ENCODE assay signal across 16 mouse cellular contexts in genomic region chr10:8747450-8748212, GRCm38 (mm10).
DNase-seq lines count a peak whose midpoint lies in the region; ATAC-seq and TF ChIP-seq lines count a peak whose summit lies in the region.
"Had no signal": no experiment of that assay in that cellular context is flagged by ENCODE, and none has a peak within 500 bp of the region (broad histone marks: within the 10 kb centered on the region; RNA-seq: fewer than 3 reads in every experiment).

No protein-coding gene starts in this region.

- no peak overlapping the region for H3K4me2 ChIP-seq in embryonic facial prominence, embryonic 13.5 days
- H3K4me2 ChIP-seq in kidney, embryonic 15.5 days = no peak overlapping the region
- no peak overlapping the region for H3K4me2 ChIP-seq in limb, embryonic 14.5 days (replicated peaks; ENCODE audit: low read depth, low read length, severe bottlenecking)
- H3K4me2 ChIP-seq: heart, embryonic 15.5 days; hindbrain, embryonic 12.5 days; stomach, embryonic 15.5 days had no signal

- no peak for TF ChIP-seq POLR2A in kidney, adult 2 months (IDR thresholded peaks at IDR 0.05; ENCODE audit: low read depth, low read length)
- no peak for TF ChIP-seq POLR2A in limb, embryonic 14.5 days (IDR thresholded peaks at IDR 0.05; ENCODE audit: borderline replicate concordance, extremely low read depth, insufficient read depth, insufficient read length)

- no peak overlapping the region for H3K4me3 ChIP-seq in embryonic facial prominence, embryonic 13.5 days
- no peak overlapping the region for H3K4me3 ChIP-seq in embryonic facial prominence, embryonic 10.5 days
- H3K4me3 ChIP-seq in kidney, embryonic 15.5 days (replicated peaks) = no peak overlapping the region
- no peak overlapping the region for H3K4me3 ChIP-seq in kidney, adult 2 months (ENCODE audit: insufficient read depth, low read depth, low read length)
- H3K4me3 ChIP-seq in limb, embryonic 14.5 days (replicated peaks; ENCODE audit: low read length) = no peak overlapping the region
- H3K4me3 ChIP-seq in left cerebral cortex, adult 2 months = no peak overlapping the region
- H3K4me3 ChIP-seq: heart, embryonic 15.5 days; hindbrain, embryonic 12.5 days; stomach, embryonic 15.5 days had no signal

- no peak for TF ChIP-seq CTCF in kidney, adult 2 months (conservative IDR thresholded peaks at IDR 0.05; ENCODE audit: insufficient read depth, insufficient read length, low read depth, low read length)
- no peak for TF ChIP-seq CTCF in left cerebral cortex, adult 2 months (IDR thresholded peaks at IDR 0.05)

- H3K9me3 ChIP-seq in embryonic facial prominence, embryonic 13.5 days = no peaks in the 10 kb centered on the region
- H3K9me3 ChIP-seq in embryonic facial prominence, embryonic 10.5 days = no peaks in the 10 kb centered on the region
- no peaks in the 10 kb centered on the region for H3K9me3 ChIP-seq in kidney, embryonic 15.5 days (replicated peaks)
- no peaks in the 10 kb centered on the region for H3K9me3 ChIP-seq in limb, embryonic 14.5 days (ENCODE audit: control insufficient read depth, low read length)
- H3K9me3 ChIP-seq: heart, embryonic 15.5 days; hindbrain, embryonic 12.5 days; stomach, embryonic 15.5 days had no signal

- no peak for ATAC-seq in embryonic facial prominence, embryonic 13.5 days (ENCODE audit: insufficient number of reproducible peaks, insufficient read depth, low FRiP score, low TSS enrichment, low read depth)
- ATAC-seq in kidney, embryonic 15.5 days (replicated peaks; ENCODE audit: low FRiP score) = peak; percentile 75; the same call in 1 of the 2 replicates
- peak; percentile 32; the same call in 1 of the 2 replicates for ATAC-seq in limb, embryonic 14.5 days (ENCODE audit: low FRiP score, low read depth)

- no peaks in the 10 kb centered on the region for H3K27me3 ChIP-seq in embryonic facial prominence, embryonic 13.5 days
- no peaks in the 10 kb centered on the region for H3K27me3 ChIP-seq in embryonic facial prominence, embryonic 10.5 days (replicated peaks; ENCODE audit: low read depth, poor library complexity, severe bottlenecking)
- H3K27me3 ChIP-seq in kidney, embryonic 15.5 days = no peaks in the 10 kb centered on the region
- no peaks in the 10 kb centered on the region for H3K27me3 ChIP-seq in kidney, adult 2 months (replicated peaks; ENCODE audit: control insufficient read depth, insufficient read depth, low read length)
- no peaks in the 10 kb centered on the region for H3K27me3 ChIP-seq in limb, embryonic 14.5 days (ENCODE audit: control insufficient read depth, insufficient read depth, low read length)
- H3K27me3 ChIP-seq: heart, embryonic 15.5 days; hindbrain, embryonic 12.5 days; stomach, embryonic 15.5 days had no signal

- intact Hi-C loops in left cerebral cortex, adult 2 months (cut with DNase I) = loop anchor here (10.0 kb wide), 1 partner anchor 927 kb away; the partner anchor contains the start of gene Samd5

- peaks cover 20% of the 10 kb centered on the region for H3K4me1 ChIP-seq in embryonic facial prominence, embryonic 13.5 days
- H3K4me1 ChIP-seq in embryonic facial prominence, embryonic 10.5 days = no peaks in the 10 kb centered on the region
- H3K4me1 ChIP-seq in kidney, embryonic 15.5 days = peaks cover 16% of the 10 kb centered on the region; the same call in 1 of the 2 replicates
- no peaks in the 10 kb centered on the region for H3K4me1 ChIP-seq in kidney, adult 2 months (ENCODE audit: control insufficient read depth, insufficient read depth, low read length)
- peaks cover 14% of the 10 kb centered on the region for H3K4me1 ChIP-seq in limb, embryonic 14.5 days (ENCODE audit: control insufficient read depth, insufficient read depth, low read length)
- H3K4me1 ChIP-seq: stomach, embryonic 15.5 days had no signal

- peaks cover 45% of the 10 kb centered on the region for H3K36me3 ChIP-seq in embryonic facial prominence, embryonic 13.5 days
- peaks cover 53% of the 10 kb centered on the region for H3K36me3 ChIP-seq in embryonic facial prominence, embryonic 10.5 days (replicated peaks)
- H3K36me3 ChIP-seq in kidney, embryonic 15.5 days = peaks cover 67% of the 10 kb centered on the region
- H3K36me3 ChIP-seq in kidney, adult 2 months (ENCODE audit: control insufficient read depth, insufficient read depth, low read length) = no peaks in the 10 kb centered on the region; the same call in none of the 2 replicates
- peaks cover 39% of the 10 kb centered on the region for H3K36me3 ChIP-seq in limb, embryonic 14.5 days (ENCODE audit: control insufficient read depth, insufficient read depth, low read length)

- peak overlapping the region; percentile 44; the same call in 1 of the 2 replicates for H3K27ac ChIP-seq in embryonic facial prominence, embryonic 13.5 days
- no peak overlapping the region for H3K27ac ChIP-seq in embryonic facial prominence, embryonic 10.5 days (replicated peaks)
- H3K27ac ChIP-seq in kidney, embryonic 15.5 days = no peak overlapping the region
- H3K27ac ChIP-seq in kidney, adult 2 months (ENCODE audit: insufficient read depth, low read depth, low read length) = no peak overlapping the region
- H3K27ac ChIP-seq in limb, embryonic 14.5 days (replicated peaks; ENCODE audit: low read depth, low read length) = no peak overlapping the region; the same call in 1 of the 2 replicates
- no peak overlapping the region for H3K27ac ChIP-seq in left cerebral cortex, adult 2 months
- H3K27ac ChIP-seq: heart, embryonic 15.5 days; hindbrain, embryonic 12.5 days; stomach, embryonic 15.5 days had no signal

- WGBS in embryonic facial prominence, embryonic 13.5 days = 73% methylated on average over 21 of the region's 21 CpGs
- WGBS in embryonic facial prominence, embryonic 10.5 days = 86% methylated on average over 21 of the region's 21 CpGs
- WGBS in kidney, embryonic 15.5 days = 67% methylated on average over 21 of the region's 21 CpGs
- WGBS in kidney, adult 2 months = 73% methylated on average over 21 of the region's 21 CpGs
- WGBS in limb, embryonic 14.5 days = 46% methylated on average over 21 of the region's 21 CpGs

- DNase-seq in embryonic facial prominence, embryonic 10.5 days (ENCODE audit: low spot score) = no peak
- DNase-seq in kidney, adult 2 months = no peak
- peak; percentile 75 for DNase-seq in 3T3-L1 (ENCODE audit: low read depth, low spot score)
- DNase-seq in limb, embryonic 14.5 days (ENCODE audit: low spot score) = peak; percentile 45
- no peak for DNase-seq in left cerebral cortex, adult 2 months (ENCODE audit: extremely low spot score in 1 of 2, low spot score in 2 of 2)
- DNase-seq in thymus, adult 18-20 months = no peak
- DNase-seq: cerebellum, adult 9-11 months; kidney, adult 8-10 months; lung, postnatal 36 days; right cerebral cortex, adult 18-20 months; thymus, postnatal 25 days had no signal

- no peak overlapping the region for H3K9ac ChIP-seq in embryonic facial prominence, embryonic 13.5 days
- no peak overlapping the region for H3K9ac ChIP-seq in kidney, embryonic 15.5 days
- H3K9ac ChIP-seq in limb, embryonic 14.5 days (ENCODE audit: low read depth, low read length, severe bottlenecking) = no peak overlapping the region
- H3K9ac ChIP-seq: heart, embryonic 15.5 days; hindbrain, embryonic 12.5 days; stomach, embryonic 15.5 days had no signal

Comparison
In these comparisons a context has a peak if more than half of its experiments do, and no peak if none do; other contexts are left out.
1. DNase-seq: peak in 3T3-L1 (single experiment) and limb, embryonic 14.5 days (single experiment); none in embryonic facial prominence, embryonic 10.5 days (single experiment), kidney, adult 2 months (single experiment), left cerebral cortex, adult 2 months (0 of 2) and thymus, adult 18-20 months (0 of 2).